Mouse (Mus musculus): Measurements from ENCODE around the gene Gm34302.
"Not testable (repeated sequence)": the region's sequence is repeated elsewhere in the genome, so short reads cannot be mapped to it uniquely, and the experiment has no call there.

Gene Gm34302

GRCm38 (mm10) chr3:63483726-63484125 is at the start of gene Gm34302:
Gene Gm34302 (minus strand): TSS chr3:63483879.
- ATAC-seq (ENCODE audit: low TSS enrichment), result no peak

- ATAC-seq (ENCODE audit: low TSS enrichment), result no peak
Measured at GRCm38 (mm10) chr3:63531847-63532246, 48.2 kb upstream of the Gm34302 start.

- no peak for ATAC-seq (ENCODE audit: low TSS enrichment)
Measured at GRCm38 (mm10) chr3:63517681-63518080, 34.0 kb upstream of the Gm34302 start.

GRCm38 (mm10) chr3:63516279-63516678 is 32.6 kb upstream of the Gm34302 start:
- ATAC-seq (ENCODE audit: low TSS enrichment), result not testable (repeated sequence)

GRCm38 (mm10) chr3:63511316-63511715 is 27.6 kb upstream of the Gm34302 start:
- ATAC-seq (ENCODE audit: low TSS enrichment), result no peak

GRCm38 (mm10) chr3:63509484-63509883 is 25.8 kb upstream of the Gm34302 start:
- no peak for ATAC-seq (ENCODE audit: low TSS enrichment)

- ATAC-seq (ENCODE audit: low TSS enrichment), result no peak
Measured at GRCm38 (mm10) chr3:63508924-63509323, 25.2 kb upstream of the Gm34302 start.

- ATAC-seq (ENCODE audit: low TSS enrichment), result peak; percentile 86
Measured at GRCm38 (mm10) chr3:63504433-63504832, 20.8 kb upstream of the Gm34302 start.

GRCm38 (mm10) chr3:63494625-63495382 is 11.1 kb upstream of the Gm34302 start:
- no peak for ATAC-seq (ENCODE audit: low TSS enrichment)

- no peak for ATAC-seq (ENCODE audit: low TSS enrichment)
Measured at GRCm38 (mm10) chr3:63493563-63493962, 9.9 kb upstream of the Gm34302 start.

GRCm38 (mm10) chr3:63440426-63441125 is 43.1 kb downstream of the Gm34302 start:
- no peak for ATAC-seq (ENCODE audit: low TSS enrichment)

GRCm38 (mm10) chr3:63439738-63440137 is 43.9 kb downstream of the Gm34302 start:
- ATAC-seq (ENCODE audit: low TSS enrichment), result no peak

- no peak for ATAC-seq (ENCODE audit: low TSS enrichment)
Measured at GRCm38 (mm10) chr3:63438898-63439297, 44.8 kb downstream of the Gm34302 start.

Data from frontal cortex, adult (tissue).